Mouse (Mus musculus) gonadal fat pad, adult 2 months (tissue): ENCODE measurements around the gene Prcd. TPM values are rescaled to one million over a fixed set of nuclear protein-coding genes. Genes with fewer than 3 reads are reported as not detected.
"Not testable (repeated sequence)": the region's sequence is repeated elsewhere in the genome, so short reads cannot be mapped to it uniquely, and the experiment has no call there.

Source experiments
- DNase-seq: peaks from one replicate; pipeline ENCODE4 v3.0.0-alpha.2; 2012; ENCODE audit warnings: low read depth
- polyA plus RNA-seq: library from polyadenylated mRNA; depleted of rRNA; stranded (reverse); fragments of >200 nt; gene quantifications from 2 replicates; pipeline ENCODE4 v1.2.3, GENCODE M21; 2012

Prcd gene
- polyA plus RNA-seq, 1 experiment, result 1.9 TPM

- no peak for DNase-seq
These were observed 3.5 kb upstream of the Prcd start for GRCm38 (mm10) chr11:116649711-116650337.

DNA sequence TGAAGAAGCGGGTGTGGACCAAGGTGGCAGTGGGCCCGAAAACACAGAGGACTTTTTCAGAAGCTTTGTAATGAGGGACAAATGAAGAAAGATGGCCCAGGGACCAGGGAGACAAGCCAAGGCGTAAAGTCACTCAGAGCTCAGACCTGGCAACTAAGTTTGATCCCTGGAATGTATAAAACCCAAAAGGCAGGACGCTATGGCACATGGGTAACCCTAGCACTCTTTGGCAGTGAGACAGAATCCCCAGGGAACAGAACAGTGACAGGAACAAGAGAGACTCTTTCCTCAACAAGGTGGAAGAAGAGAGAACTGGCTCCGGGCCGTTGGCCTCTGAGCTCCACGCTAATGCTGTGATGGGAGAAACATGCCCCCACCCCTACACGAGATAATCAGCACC is 2.5 kb upstream of the Prcd start:
- DNase-seq, result no peak

GRCm38 (mm10) chr11:116651339-116651738 is 2.0 kb upstream of the Prcd start:
- DNase-seq, result no peak

- no peak for DNase-seq
These were observed 820 bp upstream of the Prcd start for GRCm38 (mm10) chr11:116652330-116653098.

- DNase-seq, result no peak
These were observed 431 bp downstream of the Prcd start for GRCm38 (mm10) chr11:116653709-116654221.

DNA sequence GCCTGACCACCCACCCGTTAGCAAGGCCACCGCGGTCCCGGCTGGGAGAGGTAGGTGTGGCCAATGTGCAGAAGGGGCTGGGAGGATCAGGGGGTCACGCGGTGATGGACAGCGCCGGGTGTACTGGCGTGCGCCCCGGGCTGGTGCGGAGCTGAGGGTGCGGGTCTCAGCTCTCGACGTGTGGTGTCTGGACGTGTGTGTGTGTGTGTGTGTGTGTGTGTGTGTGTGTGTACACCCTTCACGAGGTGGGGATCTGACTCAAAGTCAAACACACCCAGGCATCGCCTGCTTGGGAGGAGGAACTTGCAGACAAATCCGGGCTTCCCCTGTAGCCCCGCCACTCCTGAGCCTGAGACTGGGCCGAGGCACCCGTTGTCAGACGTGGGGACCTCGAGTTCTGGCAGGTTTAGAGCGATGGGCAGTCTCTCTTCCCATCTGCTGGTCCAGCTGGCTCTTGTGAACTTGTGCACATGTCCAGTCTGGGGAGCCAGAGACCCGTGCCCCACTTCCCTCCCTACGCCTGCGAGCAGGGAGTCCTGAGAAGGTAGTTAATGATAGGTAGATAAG is 1.0 kb downstream of the Prcd start, which contains the start of gene Cygb:
Gene Cygb (minus strand): TSS at position 59 of the 567 bp plus-strand sequence.
- no peak for DNase-seq

DNA sequence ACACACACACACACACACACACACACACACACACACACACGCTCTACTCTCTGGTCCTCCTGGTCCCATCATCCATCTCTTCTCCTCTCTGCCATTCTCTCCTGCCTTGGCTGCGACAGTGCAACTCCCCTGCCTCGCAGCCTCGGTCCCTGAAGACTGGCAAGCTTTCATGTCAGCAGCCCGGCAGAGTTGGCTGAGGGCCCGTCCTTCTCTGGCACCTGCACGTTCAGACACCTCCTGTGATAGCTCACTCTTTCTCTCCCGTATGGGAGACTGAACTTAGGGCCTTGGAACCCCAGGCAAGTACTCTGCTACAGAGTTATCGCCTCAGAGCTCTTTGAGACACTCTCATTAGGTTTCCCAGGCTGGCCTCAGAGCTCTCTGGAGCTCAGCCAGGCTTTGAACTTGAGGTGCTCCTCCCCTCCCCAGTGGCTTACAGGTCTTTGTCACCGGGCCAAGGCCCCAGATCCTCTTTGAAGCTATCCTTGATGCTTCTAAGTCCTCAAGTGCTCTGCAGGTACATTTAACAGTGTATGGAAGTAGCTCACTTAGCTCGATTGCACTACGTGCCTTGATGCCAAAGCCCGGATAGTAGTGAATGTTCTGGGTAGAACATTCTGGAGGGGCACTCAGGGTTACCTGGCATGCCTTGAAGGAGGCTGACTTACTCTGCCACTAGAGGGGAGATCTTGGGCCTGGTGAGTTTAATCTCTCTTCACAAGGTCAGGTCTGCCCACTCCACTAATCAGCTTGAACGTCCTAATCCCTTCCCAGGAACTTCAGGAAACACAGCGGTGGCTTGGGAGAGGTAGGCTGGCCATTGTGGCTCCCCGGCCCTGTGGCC is 3.2 kb downstream of the Prcd start:
- DNase-seq, result no peak

GRCm38 (mm10) chr11:116657311-116658223 is 4.2 kb downstream of the Prcd start:
- DNase-seq, result no peak

- no peak for DNase-seq
These were observed 4.9 kb downstream of the Prcd start for GRCm38 (mm10) chr11:116658238-116658637.

GRCm38 (mm10) chr11:116659027-116659621 is 5.8 kb downstream of the Prcd start:
- no peak for DNase-seq

DNA sequence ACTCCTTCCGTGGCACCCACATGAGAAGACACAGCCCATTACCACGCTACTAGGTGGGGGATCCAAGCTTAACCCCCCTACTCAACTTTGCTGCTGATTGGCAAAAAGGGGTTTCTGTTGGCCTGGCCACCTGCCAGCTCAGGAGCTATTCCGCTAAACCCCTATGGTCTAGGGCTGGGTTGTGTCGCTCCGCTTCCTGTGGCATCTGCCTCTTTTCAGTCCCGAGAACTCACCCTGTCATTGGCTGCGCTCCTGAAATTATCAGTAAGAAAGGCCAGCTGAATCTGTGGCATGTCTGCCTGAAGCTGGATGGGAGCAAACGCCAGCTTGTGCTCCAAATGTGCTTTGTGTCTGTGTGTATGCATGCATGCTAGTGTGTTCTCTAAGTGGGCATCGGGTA is 6.8 kb downstream of the Prcd start:
- no peak for DNase-seq

DNA sequence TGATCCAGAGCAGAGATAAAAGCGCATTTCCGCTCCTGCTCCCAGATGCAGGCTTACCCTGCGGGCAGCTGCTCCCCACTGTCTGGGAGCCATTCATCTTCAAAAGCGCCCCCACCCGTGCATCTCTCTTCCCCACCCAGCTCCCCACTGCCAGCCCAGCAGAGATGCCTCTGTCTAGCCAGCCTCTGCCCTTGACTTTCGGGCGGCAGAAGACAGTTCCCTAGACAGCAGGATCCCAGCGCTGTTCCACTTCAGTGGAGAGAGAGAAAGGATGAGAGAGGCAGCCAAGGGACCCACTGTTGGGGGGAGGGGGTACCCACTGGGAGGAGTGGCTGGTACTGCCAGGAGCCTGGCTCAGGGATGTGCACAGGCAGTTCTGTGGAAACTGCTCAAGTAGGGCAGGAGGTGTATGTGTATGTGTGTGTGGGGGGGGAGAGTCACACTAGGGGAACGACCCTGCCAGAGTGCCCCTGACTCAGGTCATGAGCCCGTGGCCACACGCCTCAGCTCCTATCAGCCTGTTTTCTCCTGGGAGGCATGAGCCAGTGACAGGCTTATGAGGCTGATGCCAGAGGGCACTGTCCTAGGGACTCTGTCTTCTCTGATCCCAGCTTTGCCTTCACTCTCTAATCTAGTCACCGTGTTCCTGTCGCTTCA is 8.1 kb downstream of the Prcd start:
- DNase-seq, result no peak

- DNase-seq, result no peak
These were observed 8.6 kb downstream of the Prcd start for GRCm38 (mm10) chr11:116661948-116662377.

- no peak for DNase-seq
These were observed 12.0 kb downstream of the Prcd start for GRCm38 (mm10) chr11:116665289-116665688.

GRCm38 (mm10) chr11:116666566-116666965 is 13.2 kb downstream of the Prcd start:
- no peak for DNase-seq

DNA sequence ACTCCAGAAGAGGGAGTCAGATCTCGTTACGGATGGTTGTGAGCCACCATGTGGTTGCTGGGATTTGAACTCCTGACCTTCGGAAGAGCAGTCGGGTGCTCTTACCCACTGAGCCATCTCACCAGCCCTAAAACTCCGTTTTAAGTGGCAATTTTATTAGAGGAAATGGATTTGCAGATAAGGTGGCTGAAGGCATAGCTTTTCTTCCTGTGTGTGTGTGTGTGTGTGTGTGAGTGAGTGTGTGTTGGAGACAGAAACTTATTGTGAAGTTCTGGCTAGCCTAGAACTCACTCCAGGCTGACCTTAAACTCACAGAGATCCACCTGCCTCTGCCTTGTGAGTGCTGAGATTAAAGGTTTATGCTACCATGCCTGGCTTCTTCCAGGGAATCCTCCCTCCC is 13.7 kb downstream of the Prcd start:
- not testable (repeated sequence) for DNase-seq

GRCm38 (mm10) chr11:116667930-116668329 is 14.6 kb downstream of the Prcd start:
- no peak for DNase-seq

DNA sequence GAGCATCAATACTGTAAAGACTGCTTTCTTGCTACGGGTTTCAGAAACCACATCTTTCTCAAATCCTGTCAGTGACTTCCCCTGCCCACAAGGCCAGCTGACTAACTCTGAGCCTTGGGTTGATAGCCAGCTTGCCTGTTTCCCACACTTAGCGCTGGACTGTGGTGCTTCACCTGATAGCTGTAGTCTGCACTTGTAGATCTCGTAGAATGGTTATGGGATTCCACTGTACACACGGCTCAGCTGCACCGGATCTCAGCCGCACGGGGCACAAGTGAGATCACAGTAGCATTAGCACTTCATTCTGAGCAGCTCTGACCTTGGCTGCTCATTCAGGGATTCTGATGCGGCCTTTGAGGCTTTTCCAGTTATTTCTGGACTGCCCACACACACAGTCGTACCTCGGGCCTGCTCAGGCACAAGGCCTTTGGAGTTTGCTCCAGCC is 15.1 kb downstream of the Prcd start:
- no peak for DNase-seq

DNA sequence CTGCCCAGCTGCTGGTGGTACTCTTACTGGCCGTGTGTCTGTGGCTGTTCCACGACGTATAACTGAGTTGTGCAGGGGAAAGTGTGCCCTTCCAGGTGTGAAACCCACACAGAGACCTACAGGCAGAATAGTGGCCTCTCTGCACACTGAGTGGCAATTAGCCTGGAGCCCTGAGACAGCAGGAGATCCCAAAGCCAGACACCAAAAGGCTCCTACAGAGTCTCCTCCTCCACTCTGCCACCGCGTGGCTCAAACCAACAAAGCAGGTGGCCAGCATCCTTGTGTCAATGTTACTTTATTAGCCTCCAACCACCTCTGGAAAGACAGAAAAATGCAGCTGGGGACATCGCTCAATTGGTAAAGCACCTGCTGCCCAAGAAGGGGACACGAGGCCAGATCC is 15.5 kb downstream of the Prcd start:
- DNase-seq, result no peak

- DNase-seq, result no peak
These were observed 16.0 kb downstream of the Prcd start for GRCm38 (mm10) chr11:116669316-116669715.
